ENCODE assay signal across 8 mouse cellular contexts in genomic region chr3:89259076-89259475, GRCm38 (mm10). TPM values are rescaled to one million over a fixed set of nuclear protein-coding genes. Genes with fewer than 3 reads are reported as not detected.
DNase-seq lines count a peak whose midpoint lies in the region; ATAC-seq and TF ChIP-seq lines count a peak whose summit lies in the region.

Gene Dpm3, plus strand, starts transcription at chr3:89259358.

- no peak for DNase-seq in layer of hippocampus, adult 2 months (ENCODE audit: low spot score in 2 of 2)
- DNase-seq in layer of hippocampus, adult 9-11 months, result no peak
- DNase-seq in adrenal gland, postnatal 14 days, result no peak
- no peak for DNase-seq in gastrocnemius, postnatal 25 days
- no peak for DNase-seq in midbrain, embryonic 10.5 days (ENCODE audit: low spot score)
- DNase-seq in ovary, postnatal 10 days (ENCODE audit: low spot score), result no peak
- no peak for DNase-seq in urinary bladder, postnatal 14 days (ENCODE audit: low spot score)

- no peaks in the 10 kb centered on the region for H3K27me3 ChIP-seq in intestine, embryonic 16.5 days (replicated peaks; ENCODE audit: control insufficient read depth, insufficient read depth, low read length)
- H3K27me3 ChIP-seq in midbrain, embryonic 10.5 days (ENCODE audit: low read depth, poor library complexity, severe bottlenecking), result peaks cover 15% of the 10 kb centered on the region

- no peaks in the 10 kb centered on the region; the same call in 1 of the 2 replicates for H3K4me1 ChIP-seq in intestine, embryonic 16.5 days (ENCODE audit: control insufficient read depth, insufficient read depth, low read length)
- peaks cover 8% of the 10 kb centered on the region for H3K4me1 ChIP-seq in midbrain, embryonic 10.5 days

- no peak for TF ChIP-seq CTCF in layer of hippocampus, adult 2 months (conservative IDR thresholded peaks at IDR 0.05)

- no peak within 1 kb of the TSS for H3K27ac ChIP-seq in layer of hippocampus, adult 2 months
- H3K27ac ChIP-seq in intestine, embryonic 16.5 days (ENCODE audit: low read length), result no peak within 1 kb of the TSS
- no peak within 1 kb of the TSS for H3K27ac ChIP-seq in midbrain, embryonic 10.5 days (replicated peaks)

- WGBS in intestine, embryonic 16.5 days, result 56% methylated on average over 7 of the region's 7 CpGs
- 73% methylated on average over 7 of the region's 7 CpGs for WGBS in midbrain, embryonic 10.5 days

- no peak for ATAC-seq in intestine, embryonic 16.5 days

- no peak within 1 kb of the TSS for H3K4me3 ChIP-seq in layer of hippocampus, adult 2 months
- no peak within 1 kb of the TSS for H3K4me3 ChIP-seq in intestine, embryonic 16.5 days (ENCODE audit: low read length)
- no peak within 1 kb of the TSS for H3K4me3 ChIP-seq in midbrain, embryonic 10.5 days

- H3K36me3 ChIP-seq in intestine, embryonic 16.5 days (ENCODE audit: control insufficient read depth, insufficient read depth, low read length), result no peaks in the 10 kb centered on the region
- no peaks in the 10 kb centered on the region for H3K36me3 ChIP-seq in midbrain, embryonic 10.5 days

- H3K4me2 ChIP-seq in intestine, embryonic 16.5 days (ENCODE audit: low read depth, low read length), result no peak within 1 kb of the TSS

- H3K9me3 ChIP-seq in intestine, embryonic 16.5 days (ENCODE audit: control insufficient read depth, low read length), result no peaks in the 10 kb centered on the region
- H3K9me3 ChIP-seq in midbrain, embryonic 10.5 days (replicated peaks), result no peaks in the 10 kb centered on the region

- H3K9ac ChIP-seq in intestine, embryonic 16.5 days (ENCODE audit: low read depth, low read length), result no peak within 1 kb of the TSS

RNA-seq across cellular contexts. Expression of gene Dpm3, which starts in this region (rescaled TPM):
- total RNA-seq in layer of hippocampus, adult 2 months (2021), result 10 to 100 TPM; 51.2 to 61.0 TPM
- 107 and 116 TPM in 2 replicates for total RNA-seq in adrenal gland, postnatal 14 days (2021)
- total RNA-seq in gastrocnemius, postnatal 25 days (2021), result 10 to 100 TPM; 24.7 to 28.8 TPM
- polyA plus RNA-seq in intestine, embryonic 16.5 days (2015; fragmentation: Nextera tagmentation; extraction: Ambion mirVana), result 119 and 126 TPM in 2 replicates
- polyA plus RNA-seq in midbrain, embryonic 10.5 days (2016; fragmentation: Nextera tagmentation; extraction: Ambion mirVana), result 94.9 and 101 TPM in 2 replicates
